Mouse (Mus musculus) bone marrow, adult 2 months (tissue): ENCODE data around the gene Ppfibp2. TPM values are rescaled to one million over a fixed set of nuclear protein-coding genes. Genes with fewer than 3 reads are reported as not detected.

Source experiments
- H3K27ac ChIP-seq: fragments of 200-500 bp; 2 replicates; pipeline ENCODE4 v1.5.1; 2012; ENCODE audit warnings: low read depth, mild to moderate bottlenecking, control low read depth, inconsistent platforms, low read length; ENCODE audit not compliant: control insufficient read depth, poor library complexity, insufficient read depth
- H3K4me1 ChIP-seq: fragments of 200-500 bp; 2 replicates; pipeline ENCODE4 v1.6.1; 2011; ENCODE audit warnings: low read length; ENCODE audit not compliant: control insufficient read depth, insufficient read depth
- H3K4me3 ChIP-seq: fragments of 200-500 bp; replicated peaks from 2 replicates; pipeline ENCODE3; 2011; ENCODE audit warnings: mild to moderate bottlenecking, low read depth, low read length, control low read depth; ENCODE audit not compliant: control insufficient read depth
- CTCF ChIP-seq: fragments of 200-500 bp; IDR thresholded peaks from 2 replicates; pipeline ENCODE4 v1.5.1; 2011; ENCODE audit warnings: low read length, control low read depth; ENCODE audit not compliant: control insufficient read depth, insufficient read depth
- POLR2A ChIP-seq: fragments of 200-500 bp; IDR thresholded peaks from 2 replicates; pipeline ENCODE4 v1.6.1; 2011; ENCODE audit warnings: low read depth, mild to moderate bottlenecking, control low read depth, low read length, borderline replicate concordance; ENCODE audit not compliant: control insufficient read depth
- WGBS: fragments of 180-500 bp; shearing (Covaris S2); methylation state at CpG from one replicate; pipeline ENCODE4 v1.1.7; 2018; 5-methylcytosine and 5-hydroxymethylcytosine counted together
- polyA plus RNA-seq: library from polyadenylated mRNA; stranded (reverse); fragments of >200 nt; gene quantifications from 2 replicates; pipeline ENCODE4 v1.2.4, GENCODE M21; 2011; ENCODE audit warnings: low replicate concordance; ENCODE audit not compliant: missing spikeins, insufficient read depth, insufficient read length

Ppfibp2 gene
- polyA plus RNA-seq, 1 experiment = 3.7 TPM

DNA sequence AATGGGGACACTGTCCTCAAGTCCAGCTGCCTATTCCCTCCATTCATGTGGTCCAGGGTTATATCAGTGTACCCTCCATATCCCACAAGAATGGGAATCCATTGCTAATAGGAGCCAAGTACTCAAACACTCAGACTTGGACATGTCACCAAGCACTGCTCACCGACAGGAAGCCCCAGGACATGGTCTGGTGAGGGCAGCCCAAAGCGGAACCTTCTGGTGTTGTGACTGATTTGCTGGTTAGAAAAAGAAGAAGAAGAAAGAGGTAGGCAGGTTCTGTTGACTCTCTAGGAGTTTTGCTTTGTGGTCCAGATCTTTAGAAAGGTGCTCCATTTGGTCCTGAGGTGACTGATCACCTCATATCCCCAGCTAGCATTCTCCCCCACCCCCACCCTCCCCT, 161.7 kb downstream of the Ppfibp2 start:
- H3K4me3 ChIP-seq = no peak overlapping the region
- 51% methylated on average over 2 of the region's 2 CpGs for WGBS
- H3K27ac ChIP-seq = no peak overlapping the region
- H3K4me1 ChIP-seq = no peaks in the 10 kb centered on the region
- TF ChIP-seq CTCF (no peak), POLR2A (no peak)

DNA sequence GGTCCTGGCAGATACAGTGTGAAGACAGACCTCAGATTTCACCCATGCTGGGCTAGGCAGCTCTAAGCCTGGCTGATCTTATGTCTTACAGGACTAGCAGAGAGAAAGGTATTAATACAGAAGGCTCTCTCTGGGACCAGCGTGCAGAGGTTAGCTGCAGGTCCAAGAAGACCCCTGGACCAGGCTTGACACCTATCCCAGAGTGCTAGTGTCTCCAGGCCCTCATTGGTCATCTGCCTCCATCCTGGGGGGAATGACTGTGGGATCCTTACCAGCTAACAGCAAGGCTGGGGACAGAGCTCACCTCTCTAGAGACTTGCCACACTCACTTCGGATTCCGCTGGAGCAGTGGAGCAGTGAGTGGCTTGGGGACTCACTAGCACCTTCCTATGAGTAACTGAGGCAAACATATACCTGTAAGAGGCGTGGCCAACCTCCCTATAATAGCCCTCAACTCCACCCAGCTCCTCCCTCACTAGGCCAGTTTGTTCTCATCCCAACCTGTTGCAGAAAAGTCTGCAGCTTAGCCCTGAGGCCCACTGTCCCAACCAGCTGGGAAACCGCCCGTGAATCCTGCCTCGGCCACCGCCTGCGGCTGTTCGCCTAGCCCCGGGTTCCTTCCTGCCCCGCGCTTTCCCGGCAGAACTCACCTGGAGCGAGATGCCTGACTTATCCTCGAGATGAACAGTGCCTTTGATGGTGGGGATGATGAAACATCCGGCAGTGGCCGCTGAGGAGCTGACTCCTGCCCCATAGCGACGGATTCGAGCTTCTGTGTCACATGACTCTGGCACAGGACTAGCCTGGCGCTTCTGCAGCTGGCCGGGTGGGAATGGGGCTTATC, 162.5 kb downstream of the Ppfibp2 start, which contains the start of gene Cyb5r2:
Gene Cyb5r2, minus strand, starts transcription at position 725 of the 844 bp plus-strand sequence.
- TF ChIP-seq POLR2A (no peak), CTCF (no peak)
- 19% methylated on average over 23 of the region's 23 CpGs for WGBS
- Histone ChIP-seq H3K27ac (no peak within 1 kb of the TSS), H3K4me1 (no peaks in the 10 kb centered on the region), H3K4me3 (no peak within 1 kb of the TSS)

DNA sequence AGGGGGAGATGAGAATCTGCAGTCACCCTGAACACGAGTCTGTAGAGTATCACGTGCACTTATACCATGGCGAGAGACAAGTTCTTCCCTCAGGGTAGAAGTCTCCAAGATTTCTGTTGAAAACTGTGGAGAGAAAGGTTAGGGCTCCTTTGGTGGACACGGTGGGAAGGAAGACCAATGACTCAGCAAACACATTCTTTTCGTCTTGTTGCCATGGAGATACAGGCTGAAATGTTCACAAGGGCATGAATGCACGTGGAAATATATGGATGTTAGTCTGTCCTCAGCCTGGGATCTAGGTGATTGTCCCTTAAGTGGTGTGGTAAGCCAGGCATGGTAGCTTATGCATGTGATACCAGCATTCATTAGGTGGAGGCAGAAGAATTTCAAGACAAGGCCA, 175.8 kb downstream of the Ppfibp2 start:
- Histone ChIP-seq H3K27ac (no peak overlapping the region), H3K4me3 (no peak overlapping the region), H3K4me1 (no peaks in the 10 kb centered on the region)
- TF ChIP-seq CTCF (no peak), POLR2A (no peak)
- 49% methylated on average over 6 of the region's 6 CpGs for WGBS

DNA sequence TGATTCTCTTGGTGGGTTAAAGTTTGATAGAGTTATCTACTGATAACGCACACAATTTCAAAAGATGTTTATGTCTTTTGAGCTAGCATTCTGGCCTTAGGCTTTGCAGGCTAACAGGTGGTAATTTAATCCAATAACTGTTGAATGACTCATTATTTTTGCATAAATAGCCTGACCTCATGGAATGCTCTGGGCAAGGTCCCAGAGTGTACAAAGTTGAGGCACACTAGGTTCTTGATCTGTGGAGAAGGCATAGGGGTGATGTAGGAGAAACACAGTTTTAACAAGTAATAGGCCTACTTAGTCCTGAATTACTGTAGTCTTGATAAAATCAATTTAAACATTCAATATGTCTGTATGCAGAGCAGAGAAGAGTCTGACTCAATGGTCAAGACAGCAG, 183.2 kb downstream of the Ppfibp2 start:
- Histone ChIP-seq H3K4me1 (no peaks in the 10 kb centered on the region), H3K4me3 (no peak overlapping the region), H3K27ac (no peak overlapping the region)
- WGBS = 77% methylated on average over 1 of the region's 1 CpGs
- no peak for TF ChIP-seq CTCF
- no peak for TF ChIP-seq POLR2A

DNA sequence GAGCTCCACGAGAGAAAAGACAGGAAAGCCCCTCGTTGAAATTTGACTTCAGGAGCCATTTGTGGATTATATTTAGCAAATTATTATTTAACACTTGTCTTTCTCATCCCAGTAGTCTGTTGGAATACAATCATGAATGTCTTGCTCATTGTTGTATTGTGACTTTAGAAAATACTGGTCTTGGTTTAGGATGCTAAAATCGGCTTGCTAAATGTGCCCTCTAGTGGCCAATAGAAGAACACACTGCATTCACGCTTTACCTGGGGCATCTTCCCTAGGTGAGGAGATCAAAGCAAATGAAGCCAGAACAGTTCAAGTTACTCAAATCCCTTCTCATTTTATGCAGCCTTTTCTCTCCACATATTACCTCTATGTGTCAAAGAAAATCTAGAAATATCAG, 184.6 kb downstream of the Ppfibp2 start:
- TF ChIP-seq CTCF = no peak
- Histone ChIP-seq H3K4me3 (no peak overlapping the region), H3K4me1 (no peaks in the 10 kb centered on the region), H3K27ac (no peak overlapping the region)
- 36% methylated on average over 4 of the region's 4 CpGs for WGBS

DNA sequence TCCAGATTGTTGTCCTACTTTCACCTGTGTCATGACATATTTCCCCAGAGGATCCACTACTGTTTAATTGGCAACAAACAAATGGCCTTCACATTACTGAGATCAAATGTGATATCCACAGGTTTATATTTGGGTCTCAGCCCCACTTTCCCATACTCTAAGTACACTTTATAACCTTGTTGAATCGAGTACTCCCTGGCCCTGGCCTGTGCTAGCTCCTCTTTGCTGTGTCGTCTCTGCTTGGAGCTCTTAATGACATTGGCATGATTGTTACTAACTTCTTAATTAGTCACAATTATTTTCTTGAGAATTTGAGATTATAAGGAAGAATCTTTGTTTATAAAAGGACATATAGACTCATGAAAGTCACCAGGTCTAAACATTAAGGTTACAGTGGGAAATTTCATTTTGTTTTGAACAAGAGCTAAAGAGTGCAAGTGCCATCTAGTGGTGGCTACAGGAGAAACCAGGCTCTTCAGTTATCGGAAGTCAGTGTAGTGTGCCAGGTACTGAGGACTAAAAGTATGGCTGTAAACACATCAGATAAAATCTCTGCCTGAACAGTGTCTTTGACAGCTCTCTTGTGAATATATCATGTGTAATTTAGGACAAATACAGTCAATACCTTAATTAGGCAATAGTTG, 193.1 kb downstream of the Ppfibp2 start:
- Histone ChIP-seq H3K27ac (no peak overlapping the region), H3K4me1 (no peaks in the 10 kb centered on the region), H3K4me3 (no peak overlapping the region)
- 53% methylated on average over 3 of the region's 3 CpGs for WGBS
- TF ChIP-seq POLR2A = no peak
- TF ChIP-seq CTCF = no peak

DNA sequence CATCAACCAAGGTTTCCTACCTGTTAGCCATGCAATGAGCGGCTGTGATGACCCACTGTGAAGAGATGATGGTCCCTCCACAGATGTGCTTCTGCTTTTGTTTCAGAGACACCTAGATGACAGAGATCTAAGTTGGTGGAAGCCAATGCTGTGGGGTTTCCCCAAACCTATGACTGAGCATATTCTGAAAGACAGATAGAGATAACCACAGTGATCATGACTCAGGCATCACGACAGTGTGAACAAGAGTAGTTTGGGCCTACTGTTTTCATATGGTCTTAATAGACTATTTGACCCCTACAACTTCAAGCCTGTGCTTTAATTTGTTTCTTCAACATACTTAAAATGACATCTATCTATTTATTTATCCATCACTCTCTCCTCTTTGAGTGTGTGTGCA, 201.5 kb downstream of the Ppfibp2 start:
- Histone ChIP-seq H3K4me1 (no peaks in the 10 kb centered on the region), H3K4me3 (no peak overlapping the region)
- WGBS = 61% methylated on average over 2 of the region's 2 CpGs

More for the DNA sequence above, 201.5 kb downstream of the Ppfibp2 start:
- TF ChIP-seq POLR2A = no peak
- no peak for TF ChIP-seq CTCF
- no peak overlapping the region for H3K27ac ChIP-seq

Other genes starting within 250 kb of the Ppfibp2 start
- 2.5 TPM in 1 of 2 replicates, not detected in the other for gene Syt9, start 224.5 kb upstream of the Ppfibp2 start, polyA plus RNA-seq
- gene Olfml1, start 27.8 kb upstream of the Ppfibp2 start, polyA plus RNA-seq = not detected in 2 replicates
- not detected in 2 replicates for gene 5330417H12Rik, start 30.0 kb downstream of the Ppfibp2 start, polyA plus RNA-seq
- not detected in 2 replicates for gene Cyb5r2, start 162.8 kb downstream of the Ppfibp2 start, polyA plus RNA-seq
- gene Ovch2, start 206.0 kb downstream of the Ppfibp2 start, polyA plus RNA-seq = not detected in 2 replicates
- gene Olfr467, start 217.1 kb downstream of the Ppfibp2 start, polyA plus RNA-seq = not detected in 2 replicates
- not detected in 2 replicates for gene Olfr469, start 230.3 kb downstream of the Ppfibp2 start, polyA plus RNA-seq